Mouse (Mus musculus): Measurements from ENCODE around the gene Gmcl1.

Gene Gmcl1

DNA sequence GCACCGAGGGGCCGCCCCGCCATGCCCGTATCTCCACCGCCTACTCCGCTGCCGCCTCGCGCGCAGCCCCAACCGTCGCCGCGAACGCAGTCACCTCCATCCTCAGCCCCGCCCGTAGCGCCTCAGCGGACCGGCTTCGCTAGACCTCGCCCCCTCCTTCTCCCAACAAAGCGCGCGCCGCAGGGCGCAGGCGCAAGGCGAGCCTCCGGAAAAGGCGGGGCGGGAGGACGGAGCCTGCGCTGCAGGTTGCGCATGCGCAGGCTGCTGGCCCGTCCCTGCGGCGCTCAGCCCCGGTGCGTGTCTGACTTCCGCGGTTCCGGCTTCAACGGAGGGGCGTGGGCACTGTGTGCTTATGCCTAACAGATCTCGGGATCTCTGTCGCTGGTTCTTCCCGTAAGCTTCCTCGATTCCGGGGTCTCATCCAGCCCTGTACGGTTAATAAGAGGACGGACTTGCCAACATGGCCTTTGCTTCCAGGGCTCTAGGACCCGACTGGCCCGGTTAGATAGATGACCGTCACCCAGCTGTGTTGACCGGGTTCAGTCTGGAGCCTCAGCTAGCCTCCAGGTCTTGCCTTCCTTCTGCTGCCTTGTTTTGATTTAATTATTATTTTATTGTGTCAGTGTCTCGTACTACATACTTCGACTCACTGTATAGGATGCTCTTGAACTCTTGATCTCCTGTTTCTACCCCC lies at the start of gene Gmcl1:
TSS of gene Gmcl1 (minus strand) at position 201 of the 694 bp plus-strand sequence.
- DNase-seq (ENCODE audit: low spot score in 2 of 2), result peak; percentile 92 to 94

DNA sequence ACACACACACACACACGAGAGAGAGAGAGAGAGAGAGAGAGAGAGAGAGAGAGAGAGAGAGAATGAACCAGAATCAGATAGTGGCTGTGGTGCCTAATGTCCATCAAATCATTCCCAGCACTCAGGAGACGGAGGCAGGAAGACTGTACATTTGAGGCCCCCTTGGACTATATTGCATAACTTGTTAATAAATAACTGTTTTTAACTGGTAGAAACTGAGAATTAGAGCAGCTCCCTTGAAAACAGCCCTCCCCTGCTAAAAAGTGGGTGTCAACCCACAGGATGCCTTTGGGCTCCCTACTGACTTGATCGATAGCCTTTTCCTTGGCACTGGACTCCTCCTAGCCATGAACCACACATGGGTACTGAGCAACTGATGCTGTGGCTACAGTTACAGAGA lies 49.2 kb upstream of the Gmcl1 start:
- no peak for DNase-seq (ENCODE audit: low spot score in 2 of 2)

DNA sequence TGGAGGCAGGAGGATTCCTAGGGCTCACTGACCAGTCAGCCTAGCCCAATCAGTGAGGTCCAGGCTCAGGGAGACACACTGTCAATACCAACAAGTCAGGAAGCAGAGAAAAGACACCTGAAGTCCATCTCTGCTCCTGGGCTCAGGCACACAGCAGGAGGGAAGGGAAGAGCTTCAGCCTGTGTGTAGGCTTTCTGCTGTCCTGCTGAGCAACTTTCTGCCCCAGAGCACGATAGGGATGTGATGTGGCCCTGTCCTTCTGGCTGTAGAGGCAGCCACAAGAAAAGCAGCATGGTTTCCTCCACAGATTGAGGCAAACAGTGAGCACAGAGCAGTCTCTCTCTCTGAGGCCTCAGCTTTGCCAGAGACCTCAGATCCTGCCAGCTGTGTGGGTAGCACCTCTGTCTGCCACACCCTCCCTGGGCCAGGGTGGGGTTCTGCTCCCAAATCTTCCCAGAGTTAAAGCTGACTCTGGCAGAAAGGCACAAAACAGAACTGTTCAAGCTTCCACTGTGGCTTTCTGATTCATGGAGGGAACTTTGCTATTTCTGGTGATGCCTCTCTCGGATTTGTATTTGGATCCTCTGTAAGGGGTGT lies 48.3 kb upstream of the Gmcl1 start:
- no peak for DNase-seq (ENCODE audit: low spot score in 2 of 2)

DNA sequence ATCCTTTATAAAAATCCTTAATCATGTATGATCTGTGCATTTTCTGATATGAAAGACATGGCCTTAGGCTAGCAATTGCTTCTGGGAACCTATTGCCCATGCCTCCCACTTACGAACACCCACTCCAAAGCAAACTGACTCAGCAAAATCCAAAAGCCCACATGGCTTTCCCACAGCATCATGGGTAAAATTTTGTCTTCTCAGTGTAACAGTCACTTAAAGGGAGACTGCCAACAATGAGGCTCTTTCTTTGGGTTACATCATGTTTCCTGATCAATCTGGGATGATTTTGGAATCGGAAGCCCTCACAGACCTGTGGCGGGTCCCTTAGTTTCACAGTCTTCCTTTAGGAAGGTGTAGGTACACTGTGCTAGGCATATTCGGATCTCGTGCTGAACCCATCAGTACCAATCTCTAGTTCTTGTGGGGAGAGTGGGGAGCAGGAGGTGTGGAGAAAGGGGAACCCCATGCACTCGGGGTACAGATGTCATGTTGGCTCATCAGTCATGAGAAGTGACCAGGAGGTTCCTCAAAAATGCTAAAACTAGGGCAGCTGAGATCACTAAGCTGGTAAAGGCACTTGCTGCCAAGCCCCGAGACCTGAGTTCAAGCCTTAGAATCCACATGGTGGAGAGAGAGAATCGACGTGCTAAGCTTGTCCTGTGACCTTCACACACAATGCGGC lies 45.9 kb upstream of the Gmcl1 start:
- DNase-seq (ENCODE audit: low spot score in 2 of 2), result no peak

DNA sequence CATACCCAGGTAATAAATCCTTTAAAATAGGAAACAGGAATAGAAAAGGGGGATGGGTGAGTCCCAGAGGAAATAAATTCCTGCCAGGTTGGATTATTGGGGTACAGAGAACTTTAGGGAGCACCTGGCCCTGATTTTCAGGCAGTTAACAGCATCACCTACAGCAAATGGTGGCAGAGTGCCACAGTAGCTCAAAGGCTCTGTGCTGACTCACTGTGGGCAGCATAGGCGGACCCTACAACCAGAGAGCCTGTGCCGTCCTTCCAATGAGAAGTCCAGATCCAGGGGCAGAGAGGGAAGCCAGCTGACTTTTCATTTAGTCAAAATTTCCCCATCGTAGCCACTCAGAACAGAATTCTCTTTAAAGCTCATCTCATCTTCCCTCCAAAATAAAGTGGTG lies 44.0 kb upstream of the Gmcl1 start:
- no peak for DNase-seq (ENCODE audit: low spot score in 2 of 2)

DNA sequence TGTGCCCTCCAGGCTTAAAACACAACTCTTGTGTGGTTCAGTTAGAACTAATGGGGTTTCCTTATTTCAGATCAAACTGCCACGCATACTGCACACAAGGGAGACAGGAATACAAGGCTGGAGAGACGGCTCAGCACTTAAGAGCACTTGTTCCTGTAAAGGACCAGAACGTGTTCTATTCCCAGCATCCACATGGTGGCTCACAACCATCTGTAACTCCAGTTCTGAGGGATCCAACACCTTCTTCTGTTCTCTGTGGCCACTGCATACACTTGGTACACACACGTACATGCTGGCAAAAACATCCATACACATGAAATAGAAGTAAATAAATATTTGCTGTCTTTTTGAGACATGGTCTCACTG lies 43.5 kb upstream of the Gmcl1 start:
- no peak for DNase-seq (ENCODE audit: low spot score in 2 of 2)

DNA sequence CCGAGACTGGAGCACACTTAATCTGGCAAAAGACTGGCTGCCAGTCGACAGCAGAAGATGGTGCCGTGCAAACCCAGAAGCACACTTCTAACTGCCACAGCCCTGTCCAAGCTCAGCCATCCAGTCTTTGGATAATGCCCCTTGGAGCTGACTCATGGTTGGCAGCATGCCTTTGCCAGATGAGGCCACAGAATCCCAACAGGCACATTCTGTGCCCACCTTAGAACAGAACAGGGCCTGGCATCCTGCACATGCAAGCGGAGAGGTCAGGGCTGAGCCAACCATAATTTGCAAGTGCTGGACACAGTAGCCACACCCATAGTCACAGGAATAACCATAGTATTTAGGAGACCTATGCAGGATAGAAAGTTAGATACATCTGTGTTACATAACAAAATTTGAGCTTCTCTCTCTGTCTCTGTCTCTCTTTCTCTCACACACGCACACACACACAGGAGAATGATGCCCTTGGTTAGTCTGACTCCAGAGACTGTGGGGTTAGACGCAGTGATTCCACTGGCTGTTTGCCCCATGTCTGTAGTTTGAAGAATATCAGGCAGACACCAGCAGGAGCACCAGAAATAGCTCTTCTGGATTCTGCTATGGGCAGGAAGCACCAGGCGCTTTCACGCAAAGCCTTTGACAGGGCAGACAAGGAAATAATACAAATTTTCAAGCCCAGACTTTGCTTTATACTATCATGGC lies 43.0 kb upstream of the Gmcl1 start:
- no peak for DNase-seq (ENCODE audit: low spot score in 2 of 2)

DNA sequence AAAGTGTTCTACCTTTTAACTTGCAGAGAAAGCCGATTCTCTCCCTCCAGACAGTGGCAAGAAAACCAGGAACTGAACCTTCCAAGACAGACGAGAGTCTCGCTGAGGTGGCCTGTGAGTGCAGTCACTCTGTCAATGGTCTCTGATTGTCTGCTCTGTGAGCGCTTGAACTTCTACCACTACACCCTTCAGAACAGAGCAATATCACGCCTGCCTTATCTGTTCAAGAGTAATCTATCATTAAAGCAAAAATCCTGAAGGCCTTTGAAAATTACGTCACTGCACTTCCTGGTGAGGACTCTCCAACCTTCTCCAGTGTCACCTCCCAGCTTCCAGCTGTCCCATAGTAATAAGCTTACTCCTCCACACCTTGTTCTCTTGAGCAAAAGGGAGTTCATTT lies 41.8 kb upstream of the Gmcl1 start:
- DNase-seq (ENCODE audit: low spot score in 2 of 2), result no peak

DNA sequence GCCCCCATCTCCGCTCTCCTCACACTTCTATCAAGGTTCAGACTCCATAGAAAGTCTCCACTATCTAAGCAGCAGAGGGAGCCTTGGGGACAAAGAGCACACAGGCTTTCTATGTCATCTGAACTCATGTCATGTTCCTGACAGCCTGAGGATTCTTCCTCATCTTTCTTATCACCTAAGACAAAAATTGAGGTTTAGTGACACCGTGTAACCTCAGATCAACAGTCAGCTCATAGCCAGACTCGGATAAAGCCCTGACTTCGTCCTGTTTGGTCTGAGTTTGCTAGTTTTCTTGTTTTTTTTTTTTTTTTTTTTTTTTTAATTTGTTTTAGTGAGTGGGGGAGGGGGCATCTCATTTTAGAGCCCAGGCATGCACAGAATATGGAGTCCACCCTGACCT lies 40.6 kb upstream of the Gmcl1 start:
- DNase-seq (ENCODE audit: low spot score in 2 of 2), result no peak

DNA sequence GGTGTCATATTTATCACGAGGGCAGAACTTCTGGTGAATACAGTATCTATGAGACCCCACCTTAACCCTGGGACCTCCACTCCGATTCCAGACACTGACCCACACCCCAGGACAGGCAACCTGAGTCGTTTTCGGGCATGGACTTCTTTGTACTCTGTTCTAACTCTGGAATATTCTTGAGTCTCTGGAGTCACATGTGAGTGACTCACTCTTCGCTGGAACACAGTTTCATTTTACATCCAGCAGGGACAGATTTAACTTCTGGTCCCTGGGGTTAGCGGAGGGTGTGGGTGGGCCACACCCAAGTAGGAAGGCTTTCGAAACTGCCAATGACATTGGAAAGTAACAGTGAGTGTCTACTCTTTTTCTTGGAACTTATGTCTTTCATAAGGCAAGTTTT lies 39.4 kb upstream of the Gmcl1 start:
- DNase-seq (ENCODE audit: low spot score in 2 of 2), result no peak

DNA sequence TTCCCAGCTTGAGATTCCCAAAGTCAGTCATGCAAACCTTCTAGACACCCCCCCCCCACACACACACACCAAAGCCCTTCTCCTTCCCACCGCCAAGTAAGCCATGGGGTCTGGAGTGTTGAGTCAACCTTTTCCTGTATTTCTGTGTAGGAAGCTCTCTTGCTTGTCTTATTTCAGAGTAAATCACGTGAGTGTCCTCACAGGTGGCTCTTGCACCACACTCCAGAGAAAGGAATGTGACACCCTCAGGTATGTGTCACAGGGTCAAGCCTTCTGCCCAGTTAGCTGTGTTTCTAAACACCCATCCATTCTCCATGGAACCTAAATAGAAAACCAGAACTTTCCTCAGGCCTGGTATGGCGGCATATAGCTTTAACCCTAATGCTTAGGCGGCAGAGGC lies 35.8 kb upstream of the Gmcl1 start:
- DNase-seq (ENCODE audit: low spot score in 2 of 2), result no peak

DNA sequence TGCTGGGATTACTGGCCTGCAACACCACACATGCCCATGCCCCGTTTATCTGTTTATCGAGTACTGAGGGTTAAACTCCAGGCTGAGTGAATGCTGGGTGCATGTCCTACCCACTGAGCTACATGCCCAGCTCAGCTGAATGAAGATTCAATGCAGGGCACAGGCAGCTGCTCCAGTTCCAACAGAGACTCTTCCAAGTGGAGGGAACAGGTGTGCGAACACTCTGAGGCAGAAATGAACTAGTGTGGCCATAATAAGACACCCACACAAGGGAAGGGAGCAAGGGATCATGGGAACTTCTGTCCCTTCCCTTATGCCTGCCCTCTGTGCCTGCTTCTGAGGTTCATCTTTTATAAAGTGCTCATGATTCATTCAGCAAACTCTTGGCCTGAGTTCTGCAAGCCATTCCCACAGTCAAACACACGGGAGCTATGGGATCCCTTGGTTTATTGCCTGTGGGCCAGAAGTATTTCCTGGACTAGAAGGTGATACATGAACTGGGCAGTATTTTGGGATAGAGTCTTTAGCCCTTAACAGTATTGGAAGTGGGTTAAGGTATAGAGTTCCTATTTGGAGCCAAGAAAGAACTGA lies 35.1 kb upstream of the Gmcl1 start:
- DNase-seq (ENCODE audit: low spot score in 2 of 2), result no peak

DNA sequence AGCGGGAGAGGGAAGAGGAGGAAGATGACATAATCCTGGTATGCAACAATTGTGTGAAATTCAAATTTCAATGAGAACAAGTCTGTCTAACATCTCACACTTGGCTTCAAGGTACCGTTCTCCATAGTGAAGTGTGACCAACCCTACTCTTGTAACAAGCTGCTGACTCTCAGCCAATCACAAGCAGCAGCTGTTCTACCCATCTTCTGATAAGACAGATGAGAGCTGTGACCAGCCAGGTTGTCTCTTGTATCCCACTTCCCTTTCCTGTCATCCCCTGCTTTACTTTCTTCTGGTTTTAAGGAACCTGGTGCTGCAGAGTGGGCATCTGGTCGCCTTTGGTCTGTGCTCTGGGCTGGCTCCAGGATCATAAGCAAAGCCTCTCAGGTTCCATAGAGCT lies 34.3 kb upstream of the Gmcl1 start:
- no peak for DNase-seq (ENCODE audit: low spot score in 2 of 2)

DNA sequence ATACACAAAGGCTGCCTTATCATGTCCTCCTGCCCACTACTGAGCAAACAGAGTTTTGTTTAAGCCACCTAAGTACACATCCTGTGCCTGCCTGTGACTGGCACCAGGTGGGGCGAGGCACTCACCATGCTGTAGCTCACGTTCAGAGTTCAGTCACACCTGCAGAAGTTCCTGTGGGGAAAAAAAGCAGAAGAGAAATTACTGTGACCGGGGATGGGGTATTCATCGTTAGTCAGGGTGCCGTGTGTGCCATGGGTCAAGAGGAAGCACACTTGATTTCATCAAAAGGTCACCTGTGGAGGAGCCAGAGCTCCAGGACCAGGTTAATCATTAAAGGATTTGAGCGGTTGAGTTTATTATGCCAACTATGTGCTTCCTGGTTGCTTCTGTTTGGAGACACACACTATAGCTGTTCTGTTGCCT lies 32.5 kb upstream of the Gmcl1 start:
- DNase-seq (ENCODE audit: low spot score in 2 of 2), result no peak

DNA sequence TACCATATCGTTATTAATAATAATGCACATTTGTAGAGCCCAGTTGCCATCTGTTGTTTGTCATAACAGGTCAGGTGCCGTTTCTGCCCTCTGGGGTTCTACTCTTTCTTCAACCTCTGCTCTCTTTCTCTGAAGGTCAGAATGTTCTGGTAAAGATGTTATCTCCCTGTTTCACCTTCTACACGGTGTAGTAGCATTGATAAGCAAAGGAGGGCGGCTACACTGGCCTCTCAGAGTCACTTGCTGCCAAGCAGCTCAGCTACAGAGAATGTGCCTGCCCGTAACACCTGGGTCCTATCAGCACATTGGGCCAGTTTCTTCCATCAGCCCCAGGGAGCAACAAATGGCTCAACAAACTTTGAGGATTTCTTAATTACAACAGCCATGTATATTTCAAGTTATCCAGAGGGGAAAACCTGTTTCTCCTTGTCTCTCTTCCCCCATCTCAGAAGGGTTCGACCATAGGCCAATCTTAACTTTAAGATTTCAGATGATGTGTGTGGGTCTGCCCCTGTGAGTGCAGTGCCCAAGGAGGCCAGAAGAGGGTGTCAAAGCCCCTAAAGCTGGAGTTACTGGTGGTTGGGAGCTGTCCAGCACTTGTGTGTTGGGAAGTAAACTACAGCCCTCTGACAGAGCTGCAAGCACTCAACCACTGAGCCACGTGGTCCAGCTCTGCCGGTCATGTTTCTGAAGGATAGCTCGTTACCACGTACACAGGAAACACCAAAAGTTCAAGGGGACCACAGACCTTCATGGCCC lies 21.1 kb upstream of the Gmcl1 start:
- no peak for DNase-seq (ENCODE audit: low spot score in 2 of 2)

DNA sequence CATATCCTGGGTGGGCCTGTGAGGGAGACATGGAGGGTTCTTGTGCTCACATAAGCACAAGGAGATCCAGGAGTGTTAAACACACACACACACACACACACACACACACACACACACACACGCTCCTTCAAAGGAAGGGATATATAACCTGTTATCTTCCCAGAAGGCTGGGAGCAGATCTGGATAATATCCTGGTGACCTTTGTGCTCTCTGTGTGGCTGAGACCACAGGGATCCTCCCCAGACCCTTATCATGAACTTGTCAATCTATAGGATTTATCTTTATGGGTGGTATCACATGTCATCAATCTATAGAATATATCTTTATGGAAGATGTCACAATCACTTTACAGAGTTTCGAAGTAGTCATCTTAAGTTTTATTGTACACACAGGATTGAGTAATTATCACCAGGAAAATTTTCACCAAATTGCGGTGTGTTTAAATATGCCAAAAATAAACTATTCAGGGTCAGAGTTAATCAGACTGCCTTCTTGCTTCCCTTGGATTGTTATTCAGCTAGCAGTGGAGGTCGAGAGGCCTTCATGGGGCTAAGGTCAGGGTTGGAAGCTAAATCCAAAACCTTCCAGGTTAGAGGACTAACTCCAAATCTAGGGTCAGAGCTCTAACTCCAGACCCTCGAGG lies 19.8 kb upstream of the Gmcl1 start:
- DNase-seq (ENCODE audit: low spot score in 2 of 2), result no peak

DNA sequence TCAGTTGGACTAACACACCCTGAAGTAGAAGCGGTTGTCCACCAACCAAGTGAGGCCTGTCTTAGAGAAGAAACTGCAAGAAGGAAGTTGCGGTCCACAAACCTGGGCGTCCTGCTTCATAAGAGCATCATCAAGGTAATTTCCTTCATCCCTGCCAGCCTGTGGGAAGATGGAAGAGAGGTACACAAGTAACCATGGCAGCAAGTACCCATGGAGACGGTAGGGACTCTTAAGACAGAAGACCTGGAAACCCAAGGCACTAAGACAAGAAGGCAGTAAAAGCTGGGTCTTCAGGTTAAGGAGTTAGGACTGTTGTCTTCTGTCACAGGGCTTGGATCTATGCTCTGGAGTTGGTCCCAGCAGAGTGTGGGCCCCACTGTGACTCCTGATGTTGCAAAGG lies 17.8 kb upstream of the Gmcl1 start:
- DNase-seq (ENCODE audit: low spot score in 2 of 2), result no peak

DNA sequence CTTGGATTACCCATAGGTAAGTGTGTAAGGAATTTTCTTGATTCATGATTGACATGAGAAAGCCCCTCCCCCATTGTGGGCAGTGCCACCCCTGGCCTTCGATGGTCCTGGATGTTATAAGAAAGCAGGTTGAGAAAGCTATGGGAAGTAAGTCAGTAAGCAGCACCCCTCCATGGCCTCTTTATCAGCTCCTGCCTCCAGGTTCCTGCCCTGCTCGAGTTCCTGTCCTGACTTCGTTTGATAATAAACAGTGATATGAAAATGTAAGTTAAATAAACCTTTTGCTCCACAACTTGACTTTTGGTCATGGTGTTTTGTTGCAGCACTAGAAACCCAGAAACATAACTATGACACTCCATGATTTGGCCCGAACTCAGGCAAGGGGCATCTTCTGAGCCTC lies 16.6 kb upstream of the Gmcl1 start:
- no peak for DNase-seq (ENCODE audit: low spot score in 2 of 2)

DNA sequence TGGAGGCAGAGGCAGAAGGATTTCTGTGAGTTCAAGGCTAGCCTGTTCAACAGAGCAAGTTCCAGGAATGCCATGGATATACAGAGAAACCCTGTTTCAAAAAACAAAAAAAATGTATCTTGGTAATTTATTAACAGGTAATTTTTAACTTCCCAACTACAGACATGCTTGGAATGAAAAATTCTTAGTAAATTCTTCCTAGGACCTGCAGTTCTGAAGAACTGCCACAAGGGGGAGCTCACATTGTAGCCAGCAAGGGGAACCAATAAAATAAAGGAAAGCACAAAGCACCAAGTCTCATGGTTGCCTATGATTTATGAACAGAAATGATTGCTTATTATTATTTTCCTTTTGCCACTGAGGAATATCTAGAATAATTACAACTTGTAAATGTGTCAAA lies 14.0 kb upstream of the Gmcl1 start:
- DNase-seq (ENCODE audit: low spot score in 2 of 2), result no peak

DNA sequence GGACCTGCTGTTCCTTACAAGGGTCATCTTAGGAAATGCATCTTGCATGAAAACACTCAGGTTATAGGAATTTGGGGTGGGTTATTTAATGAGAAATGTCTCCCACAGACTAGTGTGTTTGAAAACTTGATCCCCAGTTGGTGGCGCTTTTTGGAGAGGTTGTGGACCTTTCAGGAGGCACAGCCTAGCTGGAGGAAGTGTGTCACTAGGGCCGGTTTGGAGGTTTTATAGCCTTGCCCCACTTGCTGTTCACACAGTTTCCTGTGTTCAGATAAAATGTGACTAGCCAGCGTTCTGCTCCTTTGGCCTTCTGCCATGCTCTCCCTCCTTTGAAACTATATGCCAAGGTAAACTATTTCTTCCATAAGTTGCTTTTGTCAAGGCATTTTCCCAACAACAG lies 7.5 kb upstream of the Gmcl1 start:
- DNase-seq (ENCODE audit: low spot score in 2 of 2), result no peak

DNA sequence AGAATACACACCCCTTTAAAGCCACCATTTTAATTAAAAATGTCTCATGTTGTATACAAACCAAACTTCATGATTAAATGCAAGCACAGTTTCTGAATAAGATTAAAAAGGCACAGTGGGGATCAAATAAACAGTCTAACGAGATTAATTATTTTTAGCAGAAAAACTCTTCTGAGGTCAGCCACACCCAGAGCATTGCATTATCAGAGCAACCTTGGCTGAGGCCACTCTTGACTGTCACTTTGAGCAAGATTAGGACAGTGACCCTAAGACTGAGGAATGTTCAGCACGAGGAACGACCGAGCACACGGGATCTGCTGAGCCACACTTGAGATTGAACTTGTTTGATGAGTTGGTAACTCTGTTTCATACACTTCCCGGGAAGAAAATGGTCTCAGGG lies 3.6 kb upstream of the Gmcl1 start:
- no peak for DNase-seq (ENCODE audit: low spot score in 2 of 2)

Data from urinary bladder, postnatal 4 days (tissue).